Mouse (Mus musculus) CD4-positive naive resting alpha-beta T cell, adult 76 days (primary cell): Measurements from ENCODE around the gene Clca1. TPM values are rescaled to one million over a fixed set of nuclear protein-coding genes. Genes with fewer than 3 reads are reported as not detected.

Experiments
- total RNA-seq: library from RNA; stranded (reverse); gene quantifications from one replicate; pipeline ENCODE4 v1.2.4, GENCODE M21; 2023

The Clca1 gene
- total RNA-seq = not detected

GRCm38 (mm10) chr3:145032676-145033075, at the start of gene Clca1:
Gene Clca1 (minus strand): TSS chr3:145032776.

GRCm38 (mm10) chr3:144974945-144975344, 57.6 kb downstream of the Clca1 start, which contains the start of gene Clca4a:
Gene Clca4a (minus strand): TSS chr3:144975045.

Other genes starting within 250 kb of the Clca1 start
- gene Clca3a2, start 213.3 kb downstream of the Clca1 start, total RNA-seq = not detected
- gene Clca3b, start 183.4 kb downstream of the Clca1 start, total RNA-seq = not detected
- gene Clca4b, start 100.2 kb downstream of the Clca1 start, total RNA-seq = not detected
- gene Clca4a, start 57.7 kb downstream of the Clca1 start, total RNA-seq = not detected
- gene Clca2, start 66.7 kb upstream of the Clca1 start, total RNA-seq = not detected
- gene Odf2l, start 85.8 kb upstream of the Clca1 start, total RNA-seq = 11.5 TPM